Mouse (Mus musculus) embryonic facial prominence, embryonic 10.5 days (tissue): Measurements from ENCODE around the gene Phf5a. TPM values are rescaled to one million over a fixed set of nuclear protein-coding genes. Genes with fewer than 3 reads are reported as not detected.
"Not testable (repeated sequence)": the region's sequence is repeated elsewhere in the genome, so short reads cannot be mapped to it uniquely, and the experiment has no call there.

ENCODE experiments used
- DNase-seq: peaks from one replicate; pipeline ENCODE4 v3.0.0-alpha.2; 2017; ENCODE audit warnings: low spot score
- H3K27ac ChIP-seq: fragments of 300-500 bp; sonication (generic); replicated peaks from 2 replicates; pipeline ENCODE4 v1.5.1; 2016; ENCODE audit warnings: mild to moderate bottlenecking
- H3K27me3 ChIP-seq: fragments of 300-500 bp; sonication (generic); replicated peaks from 2 replicates; pipeline ENCODE4 v1.6.1; 2016; ENCODE audit warnings: low read depth, mild to moderate bottlenecking; ENCODE audit not compliant: poor library complexity, severe bottlenecking
- H3K36me3 ChIP-seq: fragments of 300-500 bp; sonication (generic); replicated peaks from 2 replicates; pipeline ENCODE4 v1.6.1; 2016; ENCODE audit warnings: mild to moderate bottlenecking, moderate library complexity
- H3K4me1 ChIP-seq: fragments of 300-500 bp; sonication (generic); 2 replicates; pipeline ENCODE4 v1.6.1; 2016
- H3K4me3 ChIP-seq: fragments of 300-500 bp; sonication (generic); 2 replicates; pipeline ENCODE4 v1.5.1; 2016; ENCODE audit warnings: mild to moderate bottlenecking, moderate library complexity
- H3K9me3 ChIP-seq: fragments of 300-500 bp; sonication (generic); 2 replicates; pipeline ENCODE4 v1.6.1; 2016; ENCODE audit warnings: mild to moderate bottlenecking
- WGBS: fragments of 180-500 bp; shearing (Covaris S2); methylation state at CpG from one replicate; pipeline ENCODE4 v1.1.7; 2016; 5-methylcytosine and 5-hydroxymethylcytosine counted together
- polyA plus RNA-seq: library from polyadenylated mRNA; unstranded; fragments of >200 nt; fragmentation: Nextera tagmentation; extraction: Ambion mirVana; gene quantifications from 2 replicates; pipeline ENCODE4 v1.2.1, GENCODE M21; 2016

Phf5a gene
- 260 and 267 TPM in 2 replicates for polyA plus RNA-seq

DNA sequence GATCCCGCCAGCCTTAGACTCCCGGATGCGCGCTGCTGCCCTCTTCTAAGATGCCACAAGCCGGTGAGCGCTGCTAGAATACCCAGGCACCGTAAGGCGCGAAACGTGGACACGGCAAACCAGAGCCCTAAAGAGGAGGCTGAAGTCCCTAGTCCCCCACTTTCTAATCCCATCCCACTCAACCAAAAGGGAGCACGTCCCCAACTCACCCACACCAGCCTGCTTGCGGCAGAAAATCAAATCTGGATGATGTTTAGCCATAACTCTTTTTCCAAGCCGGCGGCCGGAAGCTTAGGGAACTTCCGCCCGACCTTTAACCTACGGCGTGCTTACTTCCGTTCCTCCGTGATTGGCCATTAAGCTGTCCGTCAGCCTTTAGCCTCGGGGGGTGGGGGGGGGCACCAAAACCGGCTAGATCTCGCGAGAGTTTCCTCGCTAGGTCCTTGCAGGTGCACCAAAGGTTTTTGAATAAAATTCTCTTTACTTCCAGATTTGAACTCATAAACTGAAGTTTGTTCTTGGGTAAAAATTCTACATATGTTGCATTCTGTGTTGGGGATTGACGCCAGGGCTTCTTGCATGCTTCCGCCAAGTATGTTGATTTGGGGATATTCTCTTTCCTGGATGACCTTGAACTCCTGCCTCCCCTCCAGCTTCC lies at the start of gene Phf5a:
Gene Phf5a (minus strand): TSS at position 308 of the 658 bp plus-strand sequence.
- H3K4me3 ChIP-seq = peak within 1 kb of the TSS; percentile 99
- peaks cover 15% of the 10 kb centered on the region for H3K4me1 ChIP-seq
- peaks cover 41% of the 10 kb centered on the region for H3K36me3 ChIP-seq
- DNase-seq = peak; percentile 96
- no peaks in the 10 kb centered on the region for H3K9me3 ChIP-seq
- H3K27ac ChIP-seq = peak within 1 kb of the TSS; percentile 95
- WGBS = under 1% methylated on average over 30 of the region's 30 CpGs
- no peaks in the 10 kb centered on the region for H3K27me3 ChIP-seq

- Histone ChIP-seq H3K4me3 (no peak overlapping the region), H3K4me1 (peaks cover 23% of the 10 kb centered on the region), H3K27ac (no peak overlapping the region), H3K36me3 (peaks cover 44% of the 10 kb centered on the region), H3K9me3 (no peaks in the 10 kb centered on the region), H3K27me3 (no peaks in the 10 kb centered on the region)
- DNase-seq = no peak
- WGBS = 77% methylated on average over 5 of the region's 5 CpGs
Observed at GRCm38 (mm10) chr15:81921255-81921654, 49.5 kb upstream of the Phf5a start.

- H3K4me1 ChIP-seq = peaks cover 18% of the 10 kb centered on the region
- H3K27me3 ChIP-seq = no peaks in the 10 kb centered on the region
- H3K4me3 ChIP-seq = no peak overlapping the region
- no peak for DNase-seq
- H3K9me3 ChIP-seq = no peaks in the 10 kb centered on the region
- no peak overlapping the region for H3K27ac ChIP-seq
- H3K36me3 ChIP-seq = peaks cover 49% of the 10 kb centered on the region
- WGBS = 86% methylated on average over 10 of the region's 10 CpGs
Observed at GRCm38 (mm10) chr15:81920546-81921217, 49.0 kb upstream of the Phf5a start.

DNA sequence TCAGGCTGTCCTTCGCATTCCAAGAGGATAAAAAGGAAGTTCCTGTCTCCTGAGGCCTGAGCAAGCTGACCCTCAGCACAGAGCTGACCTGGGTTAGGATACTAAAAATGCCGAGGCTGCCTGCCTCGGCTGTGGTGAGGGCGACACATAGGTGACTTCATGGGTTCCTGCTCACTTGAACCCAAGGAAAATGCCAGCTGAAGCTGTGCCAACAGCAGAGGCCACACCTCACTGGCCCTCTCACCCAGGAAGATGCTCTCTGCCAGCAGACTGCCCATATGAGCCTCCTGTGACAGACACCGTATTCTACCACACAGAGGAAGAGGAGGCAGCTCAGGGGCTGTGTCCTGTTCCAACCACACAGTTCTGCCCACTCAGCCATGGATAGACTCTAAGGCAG lies 47.4 kb upstream of the Phf5a start:
- H3K36me3 ChIP-seq = peaks cover 66% of the 10 kb centered on the region
- H3K9me3 ChIP-seq = no peaks in the 10 kb centered on the region
- WGBS = 83% methylated on average over 5 of the region's 5 CpGs

DNA sequence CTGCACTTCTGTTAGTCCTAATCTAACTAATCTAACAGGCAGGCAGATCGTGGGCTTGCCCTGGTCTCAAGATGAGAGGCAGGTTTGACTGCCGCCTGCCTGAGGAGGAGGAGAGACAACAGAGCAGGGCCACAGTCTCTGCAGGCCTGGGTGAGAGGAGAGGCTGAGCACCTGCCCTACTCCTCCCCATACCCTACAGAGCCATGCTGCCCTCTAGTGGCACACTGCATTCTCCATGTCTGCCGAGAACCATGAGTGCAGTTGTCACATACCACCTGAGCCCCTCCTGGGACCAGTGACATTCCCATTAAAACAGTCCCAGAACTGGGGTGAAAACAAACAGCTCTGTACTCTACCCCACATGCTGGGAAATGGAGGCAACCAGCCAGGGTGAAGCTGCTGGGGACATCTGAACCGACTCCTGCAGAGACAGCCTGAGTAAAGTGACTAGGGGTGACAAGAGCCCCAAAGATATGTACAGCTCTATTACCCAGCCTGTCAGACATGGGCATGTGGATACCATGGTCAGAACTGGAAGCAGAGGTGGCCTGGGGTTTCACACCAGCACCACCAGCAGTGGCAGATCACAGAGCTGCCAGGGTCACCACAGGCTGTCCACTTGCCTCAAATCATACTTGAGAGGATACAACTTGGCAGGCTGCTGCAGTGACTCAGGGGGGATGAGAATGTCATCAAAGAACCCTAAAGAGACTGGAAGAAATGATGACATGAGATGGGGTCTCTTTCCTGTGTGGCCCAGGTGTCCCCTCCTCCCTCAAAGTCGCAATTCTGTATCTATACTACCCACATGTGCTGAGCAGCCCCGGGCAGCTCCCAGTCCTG lies 46.1 kb upstream of the Phf5a start:
- peak; percentile 64 for DNase-seq
- 58% methylated on average over 6 of the region's 6 CpGs for WGBS
- H3K4me1 ChIP-seq = no peaks in the 10 kb centered on the region
- H3K27ac ChIP-seq = no peak overlapping the region
- H3K9me3 ChIP-seq = no peaks in the 10 kb centered on the region
- peaks cover 67% of the 10 kb centered on the region for H3K36me3 ChIP-seq
- no peak overlapping the region for H3K4me3 ChIP-seq
- no peaks in the 10 kb centered on the region for H3K27me3 ChIP-seq

More for the DNA sequence above, 47.4 kb upstream of the Phf5a start:
- H3K27me3 ChIP-seq = no peaks in the 10 kb centered on the region
- H3K4me1 ChIP-seq = 0 out of 2 replicates have a peak, but pooled peaks cover 3% of the 10 kb centered on the region
- H3K27ac ChIP-seq = no peak overlapping the region
- DNase-seq = no peak
- H3K4me3 ChIP-seq = no peak overlapping the region

DNA sequence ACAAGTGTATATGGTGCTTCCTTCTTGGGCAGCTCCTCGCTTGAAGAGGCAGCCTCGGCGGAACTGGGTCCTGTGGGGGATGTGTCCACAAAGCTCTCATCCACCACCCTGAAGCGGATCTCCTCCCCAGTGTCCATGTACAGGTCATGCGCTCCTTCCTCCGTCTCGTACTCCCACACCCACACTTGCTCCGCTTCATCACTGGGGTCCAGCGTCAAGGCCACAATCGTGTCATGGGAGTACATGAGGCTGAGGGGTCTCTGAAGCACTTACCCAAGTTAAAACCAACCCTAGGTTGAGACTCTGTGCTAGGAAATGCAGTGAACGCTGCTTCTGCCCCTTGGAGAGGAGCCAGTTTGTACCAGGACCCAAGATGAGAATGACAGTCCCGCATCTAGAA lies 45.5 kb upstream of the Phf5a start:
- H3K36me3 ChIP-seq = peaks cover 74% of the 10 kb centered on the region
- no peak overlapping the region for H3K27ac ChIP-seq
- no peak for DNase-seq
- no peak overlapping the region for H3K4me3 ChIP-seq
- no peaks in the 10 kb centered on the region for H3K27me3 ChIP-seq
- H3K9me3 ChIP-seq = no peaks in the 10 kb centered on the region
- H3K4me1 ChIP-seq = no peaks in the 10 kb centered on the region
- WGBS = 92% methylated on average over 12 of the region's 12 CpGs

DNA sequence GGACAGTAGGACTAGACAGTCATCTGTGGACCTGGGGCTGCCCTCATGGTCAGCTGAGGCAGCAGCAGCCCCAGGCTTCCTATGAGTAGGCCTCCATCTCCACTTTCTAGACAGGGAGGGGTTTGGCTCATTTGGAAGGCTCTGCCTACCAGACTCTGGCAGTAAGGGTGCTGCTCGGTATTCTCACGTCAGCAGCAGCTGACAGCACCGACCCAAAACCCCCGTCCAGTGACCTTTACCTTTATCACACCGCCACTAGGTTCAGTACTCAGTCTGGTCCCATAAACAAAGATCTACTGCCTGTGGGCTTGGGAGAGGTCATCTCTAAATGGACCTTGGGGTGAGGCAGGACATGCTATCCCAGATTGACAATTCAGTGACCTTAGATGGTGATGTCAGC lies 44.0 kb upstream of the Phf5a start:
- Histone ChIP-seq H3K9me3 (no peaks in the 10 kb centered on the region), H3K27me3 (no peaks in the 10 kb centered on the region), H3K4me3 (no peak overlapping the region), H3K27ac (no peak overlapping the region), H3K36me3 (peaks cover 84% of the 10 kb centered on the region), H3K4me1 (no peaks in the 10 kb centered on the region)
- no peak for DNase-seq
- 87% methylated on average over 5 of the region's 5 CpGs for WGBS

DNA sequence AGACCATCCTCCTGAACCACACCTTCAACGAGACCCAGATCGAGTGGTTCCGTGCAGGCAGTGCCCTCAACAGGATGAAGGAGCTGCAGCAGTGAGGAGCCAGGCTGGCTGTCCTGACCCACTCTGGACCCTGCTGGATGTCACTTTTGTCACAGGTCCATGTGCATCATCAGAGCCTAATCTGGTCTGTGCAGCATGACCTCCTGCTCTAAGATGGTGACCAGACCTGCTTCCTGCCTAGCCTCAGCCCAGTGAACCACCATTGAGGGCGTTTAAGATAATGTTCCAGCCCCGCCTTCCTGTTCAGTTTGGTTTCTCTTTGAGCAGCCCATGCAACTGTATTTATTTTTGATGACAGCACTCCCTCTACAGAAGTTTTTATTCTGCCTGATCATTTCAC lies 43.0 kb upstream of the Phf5a start:
- Histone ChIP-seq H3K4me1 (no peaks in the 10 kb centered on the region), H3K36me3 (peaks cover 88% of the 10 kb centered on the region), H3K9me3 (no peaks in the 10 kb centered on the region), H3K4me3 (no peak overlapping the region), H3K27me3 (no peaks in the 10 kb centered on the region), H3K27ac (no peak overlapping the region)
- DNase-seq = no peak
- WGBS = 89% methylated on average over 5 of the region's 5 CpGs

DNA sequence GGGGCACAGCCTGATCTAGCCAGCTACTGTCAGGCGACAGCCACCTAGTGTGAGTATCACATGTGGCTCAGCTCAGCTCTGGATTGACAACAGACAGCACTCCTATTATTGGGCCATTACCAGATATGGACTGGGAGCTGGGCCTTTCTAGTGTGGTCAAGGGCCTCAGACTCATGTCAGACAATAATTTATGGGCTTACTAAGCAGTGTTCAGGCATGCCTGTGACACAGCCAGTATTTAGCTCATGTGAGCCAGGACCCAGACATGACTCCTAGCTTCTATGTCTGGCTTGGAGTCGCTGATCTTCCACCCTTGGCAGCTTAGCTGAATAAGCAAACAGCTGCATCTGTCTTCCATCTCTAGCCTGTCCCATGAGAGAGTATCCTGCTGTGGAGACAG lies 40.8 kb upstream of the Phf5a start:
- Histone ChIP-seq H3K27me3 (no peaks in the 10 kb centered on the region), H3K4me1 (no peaks in the 10 kb centered on the region), H3K27ac (no peak overlapping the region), H3K9me3 (no peaks in the 10 kb centered on the region), H3K36me3 (peaks cover 100% of the 10 kb centered on the region), H3K4me3 (no peak overlapping the region)
- DNase-seq = no peak
- 75% methylated on average over 2 of the region's 2 CpGs for WGBS

DNA sequence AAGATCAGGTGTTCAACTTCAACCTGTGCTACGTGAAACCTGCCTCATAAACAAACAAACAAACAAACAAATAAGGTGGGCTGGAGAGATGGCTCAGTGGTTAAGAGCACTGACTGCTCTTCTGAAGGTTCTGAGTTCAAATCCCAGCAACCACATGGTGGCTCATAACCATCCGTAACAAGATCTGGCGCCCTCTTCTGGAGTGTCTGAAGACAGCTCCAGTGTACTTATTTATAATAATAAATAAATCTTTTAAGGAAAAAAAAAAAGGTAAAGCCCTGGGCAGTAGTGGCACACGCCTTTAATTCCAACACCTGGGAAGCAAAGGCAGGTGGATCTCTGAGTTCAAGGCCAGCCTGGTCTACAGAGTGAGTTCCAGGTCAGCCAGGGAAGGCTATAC lies 37.1 kb upstream of the Phf5a start:
- not testable (repeated sequence) for H3K27ac ChIP-seq
- WGBS = 88% methylated on average over 4 of the region's 4 CpGs

GRCm38 (mm10) chr15:81907953-81908352 lies 36.2 kb upstream of the Phf5a start:
- Histone ChIP-seq H3K9me3 (no peaks in the 10 kb centered on the region), H3K4me3 (no peak overlapping the region), H3K27me3 (no peaks in the 10 kb centered on the region), H3K36me3 (peaks cover 100% of the 10 kb centered on the region), H3K27ac (no peak overlapping the region), H3K4me1 (no peaks in the 10 kb centered on the region)
- DNase-seq = no peak
- WGBS = 95% methylated on average over 8 of the region's 8 CpGs

More for the DNA sequence above, 37.1 kb upstream of the Phf5a start:
- H3K4me3 ChIP-seq, DNase-seq, H3K27me3 ChIP-seq, H3K9me3 ChIP-seq, H3K4me1 ChIP-seq: not testable (repeated sequence)
- H3K36me3 ChIP-seq = peaks cover 100% of the 10 kb centered on the region

GRCm38 (mm10) chr15:81904939-81905338 lies 33.2 kb upstream of the Phf5a start:
- Histone ChIP-seq H3K9me3 (no peaks in the 10 kb centered on the region), H3K4me3 (no peak overlapping the region), H3K27ac (no peak overlapping the region), H3K36me3 (peaks cover 100% of the 10 kb centered on the region), H3K4me1 (no peaks in the 10 kb centered on the region), H3K27me3 (no peaks in the 10 kb centered on the region)
- WGBS = 37% methylated on average over 2 of the region's 2 CpGs
- peak; percentile 70 for DNase-seq
